Mouse (Mus musculus) gonadal fat pad, adult 2 months (tissue): Measurements from ENCODE around the gene Gm10840. TPM values are rescaled to one million over a fixed set of nuclear protein-coding genes. Genes with fewer than 3 reads are reported as not detected.
"Not testable (repeated sequence)": the region's sequence is repeated elsewhere in the genome, so short reads cannot be mapped to it uniquely, and the experiment has no call there.

ENCODE experiments used
- DNase-seq: peaks from one replicate; pipeline ENCODE4 v3.0.0-alpha.2; 2012; ENCODE audit warnings: low read depth
- polyA plus RNA-seq: library from polyadenylated mRNA; depleted of rRNA; stranded (reverse); fragments of >200 nt; gene quantifications from 2 replicates; pipeline ENCODE4 v1.2.3, GENCODE M21; 2012; rRNA removed

Gene Gm10840
- polyA plus RNA-seq: 2.0 TPM in 1 of 2 replicates, not detected in the other

- DNase-seq: no peak
These were observed at the start of gene Gm10840, which contains the start of gene Limd2 for GRCm38 (mm10) chr11:106160841-106161721. Gene Gm10840, plus strand, starts transcription at chr11:106160850. Gene Limd2, minus strand, starts transcription at chr11:106160860.

DNA sequence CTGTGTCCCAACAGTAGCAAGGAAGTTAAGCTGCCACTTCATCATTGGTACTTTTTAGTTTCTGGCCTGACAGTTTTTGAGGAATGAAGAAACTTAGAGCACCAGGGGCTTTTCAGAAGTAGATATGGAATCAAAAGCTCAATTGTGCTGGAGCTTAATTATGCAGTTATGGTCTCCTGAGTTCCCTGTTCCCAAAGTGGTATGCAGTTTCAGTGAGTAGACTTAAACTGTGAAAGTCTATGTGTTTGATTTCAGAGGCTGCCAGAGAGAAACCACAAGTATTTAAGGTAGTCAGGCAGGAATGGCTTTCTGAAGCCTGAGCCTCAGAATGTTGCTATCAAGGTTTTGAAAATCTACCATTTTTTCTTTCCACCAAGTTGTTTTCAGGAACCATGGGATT is 49.0 kb upstream of the Gm10840 start:
- no peak for DNase-seq

GRCm38 (mm10) chr11:106122221-106122620 is 38.4 kb upstream of the Gm10840 start:
- no peak for DNase-seq

- no peak for DNase-seq
These were observed 37.9 kb upstream of the Gm10840 start for GRCm38 (mm10) chr11:106122736-106123135.

DNA sequence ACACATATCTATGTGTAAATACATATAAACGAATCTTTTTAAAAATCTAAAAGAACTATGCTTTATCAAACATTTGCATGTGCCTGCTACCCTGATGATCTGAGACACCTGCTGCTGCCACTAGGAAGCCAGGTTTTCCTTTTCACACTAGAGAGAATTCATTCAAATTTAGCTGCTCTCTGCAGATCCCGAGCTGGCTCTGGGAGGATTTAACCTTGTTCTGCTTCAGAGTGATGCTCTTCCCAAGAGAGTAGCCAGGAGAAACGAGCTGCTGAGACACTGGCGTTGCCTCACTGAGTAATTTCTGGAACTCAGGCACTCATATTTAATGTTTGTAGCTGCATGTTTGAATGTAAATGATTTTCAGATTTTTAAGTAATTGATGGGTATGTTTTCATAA is 35.9 kb upstream of the Gm10840 start:
- no peak for DNase-seq

GRCm38 (mm10) chr11:106125827-106126226 is 34.8 kb upstream of the Gm10840 start:
- no peak for DNase-seq

DNA sequence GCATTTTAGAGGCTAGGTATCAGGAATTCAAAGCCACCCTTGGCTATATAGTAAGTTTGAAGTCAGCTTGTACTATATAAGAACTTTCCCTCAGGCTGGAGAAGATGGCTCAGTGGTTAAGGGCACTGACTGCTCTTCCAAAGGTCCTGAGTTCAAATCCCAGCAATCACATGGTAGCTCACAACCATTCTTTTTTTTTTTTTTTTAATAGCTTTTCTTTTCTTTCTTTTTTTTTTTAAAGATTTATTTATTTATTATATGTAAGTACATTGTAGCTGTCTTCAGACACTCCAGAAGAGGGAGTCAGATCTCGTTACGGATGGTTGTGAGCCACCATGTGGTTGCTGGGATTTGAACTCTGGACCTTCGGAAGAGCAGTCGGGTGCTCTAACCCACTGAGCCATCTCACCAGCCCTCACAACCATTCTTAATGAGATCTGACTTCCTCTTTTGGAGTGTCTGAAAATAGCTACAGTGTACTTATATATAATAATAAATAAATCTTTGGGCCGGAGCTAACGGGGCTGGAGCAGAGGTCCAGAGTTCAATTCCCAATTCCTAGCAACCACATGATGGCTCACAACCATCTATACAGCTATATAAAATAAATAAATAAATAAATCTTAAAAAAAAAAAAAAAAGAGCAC is 33.8 kb upstream of the Gm10840 start:
- DNase-seq: not testable (repeated sequence)

- no peak for DNase-seq
These were observed 31.2 kb upstream of the Gm10840 start for GRCm38 (mm10) chr11:106129477-106129876.

GRCm38 (mm10) chr11:106132516-106132915 is 28.1 kb upstream of the Gm10840 start:
- no peak for DNase-seq

- DNase-seq: peak; percentile 19
These were observed 25.8 kb upstream of the Gm10840 start for GRCm38 (mm10) chr11:106134580-106135528.

GRCm38 (mm10) chr11:106151219-106151618 is 9.4 kb upstream of the Gm10840 start:
- DNase-seq: no peak

DNA sequence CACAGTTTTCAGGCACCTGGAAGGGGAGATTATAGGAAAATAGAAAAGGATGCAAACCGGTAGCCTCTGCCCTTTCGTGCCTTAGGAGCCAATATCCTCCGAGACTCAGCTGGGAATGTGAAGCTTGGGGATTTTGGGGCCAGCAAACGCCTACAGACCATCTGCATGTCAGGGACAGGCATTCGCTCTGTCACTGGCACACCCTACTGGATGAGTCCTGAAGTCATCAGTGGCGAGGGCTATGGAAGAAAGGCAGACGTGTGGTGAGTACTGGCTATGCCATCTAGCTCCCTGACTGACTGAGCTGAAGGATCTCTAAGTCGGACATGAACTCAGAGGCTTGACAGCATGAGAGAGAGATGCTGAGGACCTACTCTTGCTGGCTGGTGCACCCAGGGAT is 8.5 kb upstream of the Gm10840 start:
- DNase-seq: no peak

DNA sequence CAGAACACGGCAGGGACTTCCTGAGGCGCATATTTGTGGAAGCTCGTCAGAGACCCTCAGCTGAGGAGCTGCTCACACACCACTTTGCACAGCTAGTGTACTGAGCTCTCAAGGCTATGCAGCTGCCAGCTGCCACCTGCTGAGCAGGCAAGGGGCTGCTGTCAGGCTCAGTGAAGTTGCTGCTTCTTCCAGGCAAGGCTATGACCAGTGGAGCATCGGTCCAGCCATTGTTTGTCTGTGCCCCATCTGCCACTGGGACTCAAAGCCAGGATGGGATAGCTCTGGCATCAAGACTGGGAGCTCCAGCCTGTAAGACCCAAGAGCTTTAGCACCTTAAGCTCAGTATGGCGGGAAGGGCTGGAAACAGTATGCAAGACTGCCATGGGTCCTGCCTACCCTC is 6.6 kb upstream of the Gm10840 start:
- DNase-seq: no peak

- no peak for DNase-seq
These were observed 5.9 kb upstream of the Gm10840 start for GRCm38 (mm10) chr11:106154770-106155169.

DNA sequence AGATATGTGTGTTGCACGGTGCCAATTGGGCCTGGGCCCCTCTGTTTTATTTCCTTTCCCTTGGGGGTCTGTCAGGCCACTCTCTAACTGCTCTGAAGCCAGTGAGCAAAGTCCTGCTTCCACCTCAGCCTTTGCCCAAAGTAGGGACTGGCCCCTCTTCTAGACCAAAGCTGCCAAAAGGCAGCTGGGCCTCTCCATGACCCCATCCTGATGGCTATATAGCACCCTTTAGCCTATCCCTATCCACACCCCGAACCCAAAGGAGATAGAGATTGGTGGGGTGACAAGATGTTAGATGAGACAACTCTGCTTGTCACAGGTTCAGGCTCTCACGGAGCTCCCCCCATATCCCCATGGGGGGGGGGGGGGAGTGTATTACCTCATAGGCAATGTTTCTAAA is 4.9 kb upstream of the Gm10840 start:
- DNase-seq: no peak

DNA sequence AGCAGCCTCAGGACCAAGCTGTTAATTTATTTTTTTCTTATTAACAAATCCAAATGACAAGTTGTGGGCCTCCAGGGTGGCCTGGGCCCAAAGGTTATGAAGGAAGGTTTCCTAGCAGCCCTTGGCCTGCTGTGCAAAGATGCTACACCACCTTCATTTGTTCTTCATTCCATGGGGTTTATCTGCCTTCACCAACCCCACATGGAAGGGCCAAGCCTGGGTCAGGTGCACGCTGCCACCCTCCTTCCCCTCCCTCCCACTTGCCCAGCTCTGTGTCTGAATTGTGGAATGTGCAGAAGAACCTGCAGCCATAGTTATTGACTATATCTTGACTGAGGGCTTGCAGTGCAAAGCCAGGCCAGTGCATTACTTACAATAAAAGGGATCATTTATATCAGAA is 4.4 kb upstream of the Gm10840 start:
- no peak for DNase-seq

GRCm38 (mm10) chr11:106157154-106157553 is 3.5 kb upstream of the Gm10840 start:
- DNase-seq: no peak

DNA sequence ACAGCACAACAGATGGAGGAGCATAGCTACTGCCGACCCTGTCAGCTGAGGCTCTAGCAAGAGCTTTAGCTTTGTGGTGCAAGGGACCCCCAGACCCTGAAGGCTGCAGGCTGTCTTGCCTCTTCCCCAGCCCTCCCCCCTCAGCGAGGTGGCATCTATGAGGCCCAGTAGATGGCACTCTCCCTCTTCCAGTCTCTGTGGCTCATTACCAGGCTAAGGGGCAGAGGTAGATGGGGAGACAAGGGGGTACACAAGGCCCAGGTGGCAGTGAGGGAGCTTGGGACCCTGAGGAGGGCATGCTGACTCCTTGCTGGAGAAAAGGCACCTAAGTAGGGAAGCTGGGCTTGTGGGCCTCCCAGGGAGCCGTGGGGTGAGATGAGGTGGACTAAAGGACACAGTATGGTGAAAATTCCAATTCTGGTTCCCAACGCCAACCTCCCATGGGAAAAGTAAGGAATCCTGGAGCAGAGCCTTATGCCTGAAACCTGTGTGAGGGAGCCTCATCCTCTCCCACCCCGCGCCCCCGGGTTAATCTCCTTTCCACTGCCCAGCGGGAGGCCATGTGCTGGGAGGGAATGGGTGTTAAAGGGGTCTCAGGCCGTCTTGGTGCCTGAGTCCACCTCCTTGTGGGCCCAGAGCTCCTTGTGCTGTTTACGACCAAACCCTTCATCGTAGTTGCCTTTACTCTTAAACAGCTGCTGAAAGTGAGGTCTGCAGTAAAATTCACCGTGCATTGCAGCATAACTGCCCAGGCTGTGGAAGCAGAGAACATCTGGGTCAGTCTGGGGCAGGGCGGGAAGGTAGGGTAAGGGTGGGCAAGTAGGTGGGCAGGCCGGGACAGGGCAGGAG is 2.3 kb upstream of the Gm10840 start:
- DNase-seq: no peak

GRCm38 (mm10) chr11:106158930-106159215 is 1.8 kb upstream of the Gm10840 start:
- no peak for DNase-seq

DNA sequence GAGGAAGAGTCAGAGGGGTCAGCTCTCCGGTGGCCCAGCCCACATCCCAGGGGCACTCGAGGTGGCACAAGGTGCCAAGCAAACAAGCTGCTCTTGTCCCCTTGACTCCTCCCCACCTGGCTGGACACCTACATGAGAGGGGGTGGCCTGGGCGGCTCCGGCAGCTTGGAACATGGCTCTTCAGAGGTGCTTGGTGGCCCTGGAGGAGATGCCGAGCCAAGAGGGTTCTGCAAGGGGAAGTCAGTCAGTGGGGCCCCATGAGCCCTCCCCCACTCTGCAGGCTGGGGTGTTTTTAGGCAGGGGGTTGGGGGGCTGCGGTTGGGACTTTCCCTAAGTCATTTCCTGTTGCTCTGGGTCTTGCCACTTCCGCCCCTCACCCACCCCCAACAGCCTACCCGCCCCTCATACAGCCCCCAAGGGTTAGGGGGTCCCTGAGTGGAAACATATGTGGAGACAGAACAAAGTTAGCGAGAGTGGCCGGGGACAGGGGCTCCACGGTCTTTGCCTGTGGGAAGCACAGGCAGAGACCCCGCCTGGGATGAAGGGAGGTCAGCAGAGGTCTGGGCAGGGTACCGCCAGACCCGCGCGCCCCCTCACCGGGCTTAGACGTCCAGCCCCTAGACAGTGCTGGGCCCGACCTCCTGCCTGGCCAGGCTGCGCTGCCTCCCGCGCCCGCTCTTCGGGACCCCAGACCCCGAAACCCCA is 1.3 kb upstream of the Gm10840 start:
- no peak for DNase-seq
